Mouse (Mus musculus) retina, embryonic 14.5 days (tissue): Measurements from ENCODE around the gene Hdgfl2.
A peak's percentile ranks its signal among the peaks of the same experiment; 100 is the strongest.
"Not testable (repeated sequence)": the region's sequence is repeated elsewhere in the genome, so short reads cannot be mapped to it uniquely, and the experiment has no call there.

Source experiments
- DNase-seq: peaks from one replicate; pipeline ENCODE4 v3.0.0-alpha.2; 2015; ENCODE audit warnings: low spot score

The Hdgfl2 gene

DNA sequence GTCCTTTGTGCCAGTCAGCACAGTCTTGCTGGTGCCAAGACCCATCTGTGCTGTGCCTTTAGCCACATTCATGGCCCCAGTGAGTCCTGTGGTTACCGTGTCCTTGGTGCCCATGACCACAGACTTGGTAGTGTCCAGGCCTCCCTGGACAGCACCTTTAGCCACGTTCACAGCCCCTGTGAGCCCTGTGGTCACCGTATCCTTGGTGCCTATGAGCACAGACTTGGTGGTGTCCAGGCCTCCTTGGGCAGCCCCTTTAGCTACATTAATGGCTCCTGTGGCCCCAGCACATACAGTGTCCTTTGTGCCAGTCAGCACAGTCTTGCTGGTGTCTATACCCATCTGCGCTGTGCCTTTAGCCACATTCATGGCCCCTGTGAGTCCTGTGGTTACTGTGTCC lies 27.0 kb downstream of the Hdgfl2 start:
- DNase-seq: not testable (repeated sequence)

DNA sequence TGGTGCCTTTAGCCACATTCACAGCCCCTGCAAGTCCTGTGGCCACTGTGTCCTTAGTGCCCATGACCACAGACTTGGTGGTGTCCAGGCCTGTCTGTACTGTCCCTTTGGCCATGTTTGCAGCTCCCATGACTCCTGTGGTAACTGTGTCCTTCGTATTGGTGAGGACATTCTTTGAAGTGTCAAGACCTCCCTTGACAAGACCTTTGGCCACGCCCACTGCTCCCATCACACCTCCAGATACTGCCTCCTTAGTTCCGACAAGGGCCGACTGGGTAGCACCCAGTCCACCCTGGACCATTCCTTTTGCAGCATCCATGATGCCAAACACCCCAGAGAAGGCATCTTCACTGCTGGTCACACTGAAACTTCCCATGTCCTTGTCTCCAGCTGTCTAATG lies 27.5 kb downstream of the Hdgfl2 start:
- DNase-seq: no peak

DNA sequence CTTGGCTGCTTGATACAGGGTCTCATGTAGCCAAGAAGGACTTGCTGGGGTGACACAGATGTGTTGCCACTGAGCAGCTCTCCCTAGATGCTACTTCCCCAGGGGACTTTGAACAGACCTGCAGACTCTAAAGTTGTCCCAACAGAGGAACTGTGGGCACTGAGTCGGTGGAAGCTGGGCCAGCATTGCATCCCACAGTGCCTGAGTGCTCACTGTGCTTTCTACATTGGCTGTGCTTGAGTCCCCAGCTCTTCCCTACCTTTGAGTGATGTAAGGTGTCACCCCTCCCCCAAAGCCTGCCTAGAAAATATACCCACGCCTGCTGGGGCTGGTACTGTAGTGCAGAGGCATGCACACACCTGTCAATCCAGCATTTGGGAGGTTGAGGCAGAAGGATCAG lies 28.3 kb downstream of the Hdgfl2 start:
- no peak for DNase-seq

DNA sequence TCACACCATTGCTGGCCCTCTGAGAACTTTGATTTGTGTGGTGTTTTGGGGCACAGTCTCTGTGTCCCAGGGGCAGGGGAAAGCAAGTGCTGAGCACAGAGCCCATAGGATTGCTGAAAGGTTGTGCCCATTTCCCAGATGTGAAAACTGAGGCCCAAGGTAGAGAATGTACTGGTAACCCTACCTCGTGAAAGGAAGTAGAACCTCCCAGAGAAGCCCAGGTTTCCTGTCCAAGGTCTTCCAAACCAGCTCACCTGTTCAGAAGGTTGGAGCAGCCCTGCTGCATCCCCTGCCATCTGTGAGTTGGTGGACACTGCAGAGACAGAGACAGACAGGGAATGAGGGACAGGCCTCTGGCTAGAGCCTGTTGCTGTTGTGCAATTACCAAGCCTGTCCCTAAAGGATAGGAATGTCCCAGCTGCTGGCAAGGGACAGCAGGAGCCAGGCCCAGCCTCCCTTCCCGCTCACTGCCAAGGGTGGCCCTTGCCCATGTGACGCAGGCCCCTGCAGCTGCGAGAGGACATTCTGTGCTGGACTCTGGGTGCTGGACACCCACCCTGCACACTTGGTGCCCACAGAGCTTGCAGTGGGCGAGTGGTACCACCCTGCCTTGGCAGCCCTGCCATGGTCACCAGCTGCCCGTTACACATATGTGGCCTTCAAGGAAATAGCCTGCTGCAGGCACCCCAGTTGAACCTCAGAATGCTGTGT lies 29.1 kb downstream of the Hdgfl2 start:
- DNase-seq: no peak

DNA sequence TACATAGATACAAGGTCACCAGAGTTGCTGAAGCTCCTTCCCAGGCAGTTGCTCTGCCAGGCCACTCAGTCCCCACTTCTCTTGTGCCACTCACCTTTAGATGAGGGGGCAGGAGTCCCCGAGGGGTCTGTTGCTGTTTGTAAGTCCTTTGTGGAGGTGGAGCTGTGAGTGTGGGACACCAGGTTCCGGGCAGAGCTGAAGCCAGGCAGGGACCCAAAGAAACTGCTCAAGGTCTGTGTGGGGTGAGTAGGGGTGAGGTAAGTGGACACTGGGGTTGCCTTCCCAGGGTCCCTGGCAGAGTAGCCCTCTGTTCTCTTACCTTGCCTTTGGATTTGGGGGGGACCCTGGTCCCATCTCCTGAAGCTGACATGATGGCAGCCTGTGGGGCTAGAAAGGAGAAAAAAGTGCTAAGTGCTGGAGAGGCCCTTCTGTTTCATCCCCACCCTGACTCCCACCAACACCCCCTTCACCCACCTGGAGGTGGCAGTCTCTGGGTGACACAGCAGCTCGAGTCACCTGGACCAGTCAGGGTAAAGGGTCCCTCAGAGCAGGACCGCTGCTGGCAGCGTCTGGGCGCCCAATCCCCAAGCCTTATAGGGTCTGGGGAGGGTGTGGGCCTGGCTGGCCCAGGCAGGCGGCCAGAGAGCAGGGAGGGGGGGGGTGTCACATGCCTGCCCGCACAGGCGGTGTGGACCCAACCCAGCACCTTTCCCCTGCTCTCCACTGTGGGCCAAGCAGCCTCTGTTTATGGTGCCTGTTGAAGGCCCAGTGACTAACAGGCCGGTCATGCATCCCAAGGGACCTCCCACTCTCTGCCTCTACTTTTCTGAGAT lies 30.0 kb downstream of the Hdgfl2 start, which contains the start of gene Plin4:
Gene Plin4 (minus strand): TSS at position 585 of the 833 bp plus-strand sequence.
- DNase-seq: no peak

DNA sequence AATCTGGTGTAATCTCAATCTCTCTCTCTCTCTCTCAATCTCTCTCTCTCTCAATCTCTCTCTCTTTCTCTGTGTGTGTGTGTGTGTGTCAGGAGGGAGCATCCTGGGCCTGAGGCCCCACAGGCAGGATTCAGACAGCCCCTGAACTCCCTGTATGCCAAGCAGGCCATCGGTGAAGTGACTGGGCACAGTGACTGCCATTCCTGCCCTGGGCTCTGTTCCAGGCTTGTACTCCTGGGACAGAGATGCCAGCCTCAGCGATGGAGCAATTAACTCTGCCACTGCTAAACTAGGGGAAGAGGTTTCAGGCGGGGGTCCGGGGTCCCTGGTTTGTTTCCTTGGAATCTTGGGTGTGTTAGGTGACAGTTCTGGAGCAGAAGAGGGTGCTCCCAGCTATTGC lies 31.1 kb downstream of the Hdgfl2 start:
- no peak for DNase-seq

DNA sequence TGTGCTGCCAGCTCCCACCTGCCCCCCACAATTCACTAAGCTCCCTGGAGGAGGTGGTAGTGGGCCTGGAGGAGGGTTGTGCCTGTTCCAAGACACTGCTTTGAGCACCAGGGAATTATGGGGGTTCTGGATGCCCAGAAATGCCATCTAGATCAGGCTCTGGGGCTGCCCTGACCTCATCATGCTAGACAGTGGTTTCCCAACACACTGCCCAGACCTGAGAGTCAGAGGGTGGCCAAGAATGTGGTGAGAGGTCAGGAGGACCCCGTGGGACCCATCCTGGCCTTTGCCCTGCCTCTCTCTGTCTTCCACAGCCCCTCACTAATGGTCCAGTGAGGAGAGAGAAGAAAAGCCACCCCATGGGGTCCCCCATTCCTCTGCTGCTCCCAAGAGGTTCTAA lies 31.6 kb downstream of the Hdgfl2 start:
- DNase-seq: no peak

DNA sequence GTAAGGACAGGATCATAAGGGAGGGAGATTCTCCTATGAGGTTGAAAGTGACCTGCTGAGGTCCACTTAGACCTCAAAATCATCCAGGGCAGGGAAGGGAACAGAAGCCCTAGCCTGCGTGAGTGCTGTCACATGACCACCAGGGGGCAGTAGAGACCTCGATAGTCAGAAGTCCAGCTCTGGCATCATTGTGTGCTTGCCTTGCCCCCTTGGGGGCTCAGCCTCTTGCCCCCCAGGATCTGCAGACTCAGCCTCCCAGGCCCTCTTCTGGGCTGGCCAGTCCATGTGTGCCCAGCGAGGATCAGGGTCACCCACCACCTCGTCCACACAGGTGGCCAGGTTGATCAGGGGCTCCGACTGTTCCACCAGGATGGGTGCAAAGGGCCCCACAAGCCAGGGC lies 32.4 kb downstream of the Hdgfl2 start:
- peak; percentile 93 for DNase-seq

DNA sequence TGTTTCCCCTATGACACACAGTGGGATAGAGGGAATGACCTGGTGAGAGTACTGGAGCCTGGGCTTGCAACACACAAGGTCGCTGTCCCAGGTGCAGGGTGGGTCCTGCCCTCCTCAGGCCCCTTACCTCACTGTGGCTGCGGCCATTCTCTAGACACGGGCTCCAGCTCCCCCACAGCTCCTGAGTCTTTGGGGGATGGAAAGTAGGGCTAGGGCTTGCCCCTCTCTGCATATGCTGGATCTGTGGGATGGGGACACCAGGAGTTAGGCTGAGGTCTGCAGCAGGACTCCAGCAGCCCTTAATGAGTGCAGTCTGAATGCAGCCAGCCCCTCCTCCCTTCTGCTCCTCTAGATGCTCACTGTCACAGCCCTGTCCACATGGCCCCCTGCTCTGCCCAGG lies 33.3 kb downstream of the Hdgfl2 start:
- no peak for DNase-seq

DNA sequence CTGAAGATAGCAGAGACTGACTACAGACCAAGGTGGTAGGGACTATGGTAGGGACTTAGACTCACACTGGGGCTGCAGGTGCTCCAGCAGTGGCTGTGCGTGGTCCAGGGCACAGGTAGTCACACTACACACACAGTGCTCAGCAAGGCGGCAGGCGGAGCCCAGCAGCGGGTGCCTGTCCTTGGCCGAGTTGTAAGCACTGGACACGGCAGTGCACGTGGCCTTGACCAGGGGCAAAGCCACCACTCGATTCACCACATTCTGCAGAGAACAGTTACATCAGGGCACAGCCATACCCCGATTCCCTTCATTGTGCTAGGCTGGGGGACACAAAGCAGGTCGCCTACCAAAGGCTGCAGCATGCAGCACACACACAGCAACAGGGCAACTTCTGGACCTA lies 36.8 kb downstream of the Hdgfl2 start:
- DNase-seq: no peak

DNA sequence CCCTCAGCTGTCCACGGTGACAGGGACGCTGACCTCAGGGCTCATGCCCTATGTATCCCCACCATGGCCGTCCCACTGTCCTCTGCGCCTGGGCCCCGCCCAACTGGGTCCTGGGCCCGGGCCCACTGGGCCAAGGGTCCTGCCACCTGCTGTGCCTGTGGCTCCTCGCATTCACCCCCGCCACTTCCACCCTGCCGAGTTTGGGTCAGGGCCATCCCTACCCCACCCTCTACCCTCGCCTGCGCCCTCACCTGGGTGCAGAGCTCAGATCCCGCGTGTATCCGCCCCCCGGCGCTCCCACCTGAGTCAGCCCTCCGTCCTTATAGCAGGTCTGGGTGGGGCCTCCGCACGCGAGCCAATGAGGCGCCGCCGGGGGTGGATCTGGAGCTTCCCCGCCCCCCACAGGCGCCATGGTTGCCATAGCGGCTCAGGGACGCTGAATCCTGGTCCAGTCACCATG lies 37.8 kb downstream of the Hdgfl2 start, which contains the start of gene Plin5:
Gene Plin5 (minus strand): TSS at position 346 of the 460 bp plus-strand sequence.
- peak; percentile 70 for DNase-seq

DNA sequence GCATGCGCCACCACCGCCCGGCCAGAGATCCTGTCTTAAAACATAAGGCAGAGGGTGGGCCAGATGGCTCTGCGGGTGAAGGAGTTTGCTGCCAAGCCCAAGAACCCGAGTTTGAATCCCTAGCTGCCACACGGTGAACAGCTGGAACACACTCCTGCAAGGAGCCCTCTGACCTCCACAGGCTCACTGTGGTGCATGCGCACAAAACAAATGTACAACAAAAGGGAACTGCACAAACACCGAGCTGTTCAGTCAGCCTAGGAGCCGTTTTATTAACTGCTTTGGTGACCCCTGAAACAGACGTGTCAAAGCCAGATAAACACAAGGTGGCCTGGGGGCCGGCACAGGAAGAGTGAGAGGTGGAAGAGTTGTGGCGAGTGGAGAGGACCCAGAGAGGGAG lies 40.0 kb downstream of the Hdgfl2 start:
- no peak for DNase-seq

DNA sequence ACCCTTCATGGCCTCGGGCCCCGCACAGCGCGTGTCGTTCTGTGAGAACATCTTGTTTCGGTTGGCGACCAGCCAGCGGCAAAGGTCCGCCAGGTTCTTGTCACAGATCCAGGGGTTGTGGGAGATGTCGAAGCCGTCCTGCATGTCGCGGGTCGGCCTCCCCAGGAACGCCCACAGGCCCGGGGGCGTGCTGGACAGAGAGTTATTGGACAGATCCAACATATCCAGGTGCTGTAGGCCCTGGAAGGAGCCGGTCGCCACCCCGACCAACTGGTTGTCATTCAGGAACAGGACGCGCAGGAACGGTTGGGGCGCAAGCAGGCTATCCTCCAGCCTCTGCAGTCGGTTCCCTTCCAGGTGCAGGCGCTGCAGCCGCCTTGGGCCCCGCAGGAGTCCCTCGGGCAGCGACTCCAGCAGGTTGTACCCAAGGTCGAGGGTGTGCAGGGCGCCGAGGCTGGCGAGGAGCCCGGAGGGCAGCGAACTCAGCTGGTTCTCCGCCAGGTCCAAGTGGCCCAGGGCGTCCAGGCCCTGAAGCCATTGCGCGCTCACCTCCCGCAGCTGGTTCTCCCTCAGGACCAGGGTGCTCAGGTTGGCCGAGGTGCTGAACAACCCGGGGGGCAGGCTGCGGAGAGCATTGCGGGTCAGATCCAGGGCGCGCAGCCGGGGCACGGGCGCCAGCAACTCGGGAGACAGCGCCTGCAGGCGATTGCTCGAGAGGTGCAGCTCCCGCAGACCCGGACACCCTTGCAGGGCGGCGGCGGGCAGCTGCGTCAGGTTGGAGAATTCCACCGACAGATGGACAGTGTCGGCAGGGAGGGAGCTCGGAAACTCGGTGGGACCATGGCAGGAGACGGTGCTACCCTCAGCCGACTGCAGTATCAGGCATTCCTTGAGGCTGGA lies 40.8 kb downstream of the Hdgfl2 start:
- no peak for DNase-seq

DNA sequence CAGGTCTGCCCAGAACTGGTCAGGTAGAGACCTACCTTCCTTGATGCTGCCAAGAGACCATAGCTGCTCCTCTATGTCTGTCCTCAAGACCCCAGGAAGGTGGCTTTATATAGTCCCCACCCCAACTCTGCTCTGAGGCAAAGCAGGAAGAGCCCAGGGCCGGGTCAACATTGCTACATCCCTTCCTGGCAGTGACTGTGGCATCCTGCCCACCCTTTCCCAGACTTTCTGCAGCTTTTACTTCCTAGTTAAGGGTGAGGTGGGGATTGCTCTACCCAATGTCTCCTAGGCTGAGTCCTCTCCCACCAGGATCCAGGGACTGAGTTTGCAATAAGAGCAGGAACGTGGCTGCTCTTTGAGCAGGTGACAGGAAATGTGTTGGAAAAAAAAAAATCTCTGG lies 42.4 kb downstream of the Hdgfl2 start, which contains the start of gene Lrg1:
Gene Lrg1 (minus strand): TSS at position 176 of the 400 bp plus-strand sequence.
- no peak for DNase-seq

DNA sequence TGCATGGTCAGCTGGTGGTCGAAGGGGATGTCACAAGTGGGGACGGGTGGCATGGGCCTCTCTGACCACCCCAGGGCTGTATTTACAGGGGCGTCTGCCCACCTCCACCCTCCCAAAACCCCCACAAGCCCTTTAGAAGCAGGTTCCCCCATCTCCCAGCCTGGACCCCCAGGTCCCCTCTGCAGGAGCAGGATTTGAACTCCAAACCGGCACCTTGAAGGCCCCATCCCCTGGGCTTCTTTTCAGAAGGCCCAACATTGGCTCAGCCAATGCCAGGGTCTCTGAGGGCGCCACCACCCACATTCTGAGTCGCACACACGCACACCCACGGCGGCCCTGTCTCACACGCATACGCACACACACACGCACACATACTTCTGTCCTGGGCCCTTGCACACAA lies 43.7 kb downstream of the Hdgfl2 start:
- DNase-seq: no peak

DNA sequence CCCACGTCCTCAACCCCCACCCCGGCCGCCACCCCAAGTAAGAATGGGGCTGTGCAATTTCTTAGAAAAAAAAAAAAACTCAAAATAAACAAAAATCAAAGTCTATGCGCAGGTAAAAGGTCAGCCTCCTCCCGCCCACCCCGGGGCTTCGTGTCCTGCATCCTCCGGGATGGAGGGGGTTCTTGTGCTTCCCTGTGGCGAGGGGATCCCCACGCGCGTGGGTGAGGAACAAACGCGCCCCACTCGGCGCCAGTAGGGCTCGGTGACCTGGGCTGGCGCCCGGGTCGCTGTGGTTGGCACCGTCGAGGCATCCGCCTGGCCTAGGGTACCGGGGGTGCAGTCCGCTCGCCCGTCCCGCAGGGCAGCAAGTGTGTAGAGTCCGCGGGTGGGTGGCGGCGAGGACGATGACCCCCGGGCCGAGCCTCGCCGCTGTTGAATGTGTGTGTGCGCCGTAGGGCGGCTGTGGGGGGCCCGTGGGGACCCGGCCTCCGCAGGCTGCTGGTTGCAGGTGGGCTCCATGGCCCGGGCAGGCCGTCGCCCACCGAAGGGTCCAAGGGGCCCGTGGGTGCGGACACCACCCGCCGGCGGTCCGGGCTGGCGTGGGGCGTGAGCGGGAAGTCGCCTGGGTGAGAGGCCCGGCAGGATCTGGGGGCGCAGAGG lies 44.4 kb downstream of the Hdgfl2 start:
- DNase-seq: no peak

DNA sequence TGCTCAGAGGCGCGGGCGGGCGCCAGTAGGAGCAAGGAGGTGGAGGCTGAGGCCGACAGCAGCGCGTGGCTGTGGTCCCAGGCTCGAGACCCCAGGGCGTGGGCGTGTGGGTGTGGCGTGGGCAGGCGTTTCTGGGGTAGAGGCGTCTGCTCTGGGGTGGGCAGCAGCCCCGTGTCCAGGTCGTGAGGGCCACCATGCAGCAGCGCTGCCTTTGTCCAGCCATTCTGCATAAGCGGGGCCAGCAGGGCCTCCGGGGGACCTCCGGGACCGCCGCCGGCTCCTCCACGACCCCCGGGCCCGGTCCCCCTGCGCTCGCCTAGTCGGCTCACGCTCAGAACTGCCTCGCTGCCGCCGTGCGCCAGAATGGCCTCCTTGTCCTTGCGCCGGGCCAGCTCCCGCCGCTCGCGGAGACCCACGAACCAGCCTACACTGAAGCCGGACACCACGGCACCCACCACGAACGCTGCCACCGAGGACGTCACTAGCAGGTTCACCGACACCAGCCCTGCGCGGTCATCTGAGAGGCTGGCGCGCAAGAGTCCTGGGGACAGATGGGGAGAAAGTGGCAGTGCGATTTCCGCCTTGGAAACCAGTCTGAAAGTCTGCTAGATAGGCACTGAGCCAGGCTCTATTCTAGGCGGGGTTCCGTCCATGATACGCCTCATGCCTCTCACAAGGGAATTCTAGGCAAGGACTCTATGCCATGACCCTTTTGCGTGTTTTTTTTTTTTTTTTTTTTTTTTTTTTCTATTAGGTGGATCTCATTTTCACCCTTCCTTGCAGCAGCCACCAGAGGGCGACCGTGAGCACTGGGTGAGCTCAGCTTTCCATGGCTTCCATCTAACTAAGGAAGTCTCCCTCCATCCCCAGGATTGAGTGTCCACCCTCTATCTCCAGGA lies 45.2 kb downstream of the Hdgfl2 start:
- peak; percentile 77 for DNase-seq

DNA sequence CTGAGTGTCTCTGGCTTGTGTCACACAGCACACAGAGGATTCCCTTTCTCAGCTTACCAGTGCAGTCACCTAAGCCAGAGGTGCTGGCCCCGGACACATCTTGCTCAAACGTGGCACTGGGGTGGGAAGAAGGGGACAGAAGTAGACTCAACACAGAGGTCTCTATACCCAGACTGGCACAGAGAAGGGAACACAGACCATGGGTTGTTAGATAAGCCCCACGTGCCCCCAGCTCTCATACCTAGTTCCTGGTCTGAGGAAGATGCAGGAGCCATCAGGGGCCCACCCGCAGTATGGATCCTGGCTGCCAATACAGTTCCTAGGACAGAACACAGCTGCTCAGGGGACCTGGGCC lies 45.8 kb downstream of the Hdgfl2 start:
- DNase-seq: no peak

DNA sequence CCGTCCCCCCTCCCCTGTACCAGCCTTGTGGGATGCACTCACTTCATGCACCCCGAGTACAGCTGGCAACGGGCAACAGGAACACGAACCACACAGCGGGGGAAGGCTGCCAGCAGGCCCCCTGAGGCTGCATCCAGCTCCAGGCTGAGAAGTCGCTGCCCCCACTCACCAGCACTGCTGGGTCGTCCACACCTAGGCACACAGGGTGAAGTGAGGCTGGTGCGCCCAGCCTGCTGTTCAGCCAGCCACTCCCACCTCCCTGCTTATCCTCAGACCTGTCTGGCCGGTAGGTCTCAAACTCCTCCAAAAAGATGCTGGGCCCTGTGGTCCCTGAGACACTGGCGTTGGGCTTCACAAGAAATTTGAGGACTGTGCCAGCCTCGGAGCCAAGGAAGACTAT lies 46.7 kb downstream of the Hdgfl2 start:
- no peak for DNase-seq

DNA sequence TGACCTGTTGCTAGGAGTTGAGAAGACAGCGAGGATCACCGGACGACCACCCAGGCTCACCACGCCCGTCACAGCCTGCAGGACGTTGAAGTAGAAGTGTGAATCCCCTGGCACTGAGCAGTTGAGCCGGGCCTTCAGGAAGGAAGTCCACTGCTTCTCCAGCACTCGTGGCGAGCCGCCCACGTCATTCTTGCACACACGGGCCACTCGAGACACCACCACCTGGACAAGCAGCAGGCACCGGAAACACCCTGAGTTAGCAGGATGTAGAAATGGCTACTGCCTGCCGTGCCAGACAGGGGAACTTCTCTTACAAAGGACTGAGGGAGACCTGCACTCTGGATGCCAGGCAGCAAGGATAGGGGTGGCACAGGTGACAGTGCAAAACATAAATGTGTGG lies 48.8 kb downstream of the Hdgfl2 start:
- no peak for DNase-seq

DNA sequence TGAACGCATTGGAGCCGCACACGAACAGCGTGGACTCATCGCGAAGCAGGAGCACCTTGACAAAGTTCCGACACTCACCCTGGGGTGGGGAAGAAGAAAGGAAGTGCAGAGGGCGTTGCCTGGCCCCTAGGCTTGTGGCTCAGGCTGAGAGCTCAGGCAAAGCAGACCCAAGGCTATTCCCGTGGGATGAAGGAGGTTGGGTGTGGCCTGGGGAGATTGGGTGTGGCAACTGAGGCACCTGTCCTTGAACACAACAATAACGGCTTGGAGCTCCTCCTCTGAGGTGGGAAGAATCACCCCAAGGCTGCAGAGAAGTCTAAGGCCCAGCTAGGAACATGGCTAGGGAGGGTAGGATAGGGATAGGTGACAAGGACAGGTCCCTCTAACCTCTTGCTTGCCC lies 51.7 kb downstream of the Hdgfl2 start:
- no peak for DNase-seq
